Mouse (Mus musculus): ENCODE measurements around the gene 4921539E11Rik.

- TF ChIP-seq TAL1 (IDR thresholded peaks at IDR 0.05; ENCODE audit: low read length) = no peak
- no peak for TF ChIP-seq GATA1 (IDR thresholded peaks at IDR 0.05; ENCODE audit: low read length)
Observed at GRCm38 (mm10) chr4:103303851-103304250, 13.2 kb upstream of the 4921539E11Rik start.
